Mouse (Mus musculus) neural tube, embryonic 10.5 days (tissue): Measurements from ENCODE around the gene Gpha2.
A peak's percentile ranks its signal among the peaks of the same experiment; 100 is the strongest.

Source experiments
- DNase-seq: peaks from one replicate; pipeline ENCODE4 v3.0.0-alpha.2; 2017; ENCODE audit warnings: low spot score; ENCODE audit errors: extremely low spot score

The Gpha2 gene

DNA sequence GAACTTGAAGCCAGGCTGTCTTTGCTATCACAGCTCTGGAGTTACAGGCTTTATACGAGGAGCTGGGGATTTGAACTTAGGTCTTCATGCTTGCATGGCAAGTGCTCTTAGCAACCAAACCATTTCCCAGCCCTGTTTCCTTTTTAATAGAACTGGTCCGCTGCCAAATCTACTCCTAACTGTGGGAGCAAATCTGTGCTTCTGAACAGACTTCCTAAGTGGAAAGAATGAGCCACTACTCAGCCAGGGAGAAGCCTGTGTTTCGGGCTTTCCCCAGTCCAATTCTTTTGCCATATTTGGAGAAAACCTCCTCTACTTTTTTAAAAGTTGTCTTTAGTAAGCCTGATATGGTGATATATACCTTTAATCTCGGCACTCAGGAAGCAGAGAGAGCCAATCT is 46.6 kb downstream of the Gpha2 start:
- DNase-seq, result no peak

DNA sequence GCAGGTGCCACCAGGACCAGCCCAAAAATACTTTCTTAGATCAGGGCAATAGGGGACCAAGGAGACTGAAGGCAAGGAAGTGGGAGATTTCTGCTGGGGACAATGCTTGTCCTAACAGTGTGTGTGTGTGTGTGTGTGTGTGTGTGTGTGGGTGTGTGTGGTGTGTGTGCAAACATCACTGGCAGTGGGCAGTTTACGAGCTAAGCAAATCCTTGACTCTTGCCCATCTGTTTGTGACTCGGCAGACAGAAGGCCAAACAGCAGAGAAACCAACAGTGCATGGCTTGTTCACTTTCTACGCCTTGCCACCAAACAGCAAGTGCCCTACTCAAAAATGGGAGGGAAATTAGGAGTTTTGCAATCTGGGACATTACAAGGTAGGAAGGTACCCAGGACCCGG is 47.4 kb downstream of the Gpha2 start:
- DNase-seq, result no peak

GRCm38 (mm10) chr19:6273998-6274608 is 47.9 kb downstream of the Gpha2 start:
- no peak for DNase-seq

DNA sequence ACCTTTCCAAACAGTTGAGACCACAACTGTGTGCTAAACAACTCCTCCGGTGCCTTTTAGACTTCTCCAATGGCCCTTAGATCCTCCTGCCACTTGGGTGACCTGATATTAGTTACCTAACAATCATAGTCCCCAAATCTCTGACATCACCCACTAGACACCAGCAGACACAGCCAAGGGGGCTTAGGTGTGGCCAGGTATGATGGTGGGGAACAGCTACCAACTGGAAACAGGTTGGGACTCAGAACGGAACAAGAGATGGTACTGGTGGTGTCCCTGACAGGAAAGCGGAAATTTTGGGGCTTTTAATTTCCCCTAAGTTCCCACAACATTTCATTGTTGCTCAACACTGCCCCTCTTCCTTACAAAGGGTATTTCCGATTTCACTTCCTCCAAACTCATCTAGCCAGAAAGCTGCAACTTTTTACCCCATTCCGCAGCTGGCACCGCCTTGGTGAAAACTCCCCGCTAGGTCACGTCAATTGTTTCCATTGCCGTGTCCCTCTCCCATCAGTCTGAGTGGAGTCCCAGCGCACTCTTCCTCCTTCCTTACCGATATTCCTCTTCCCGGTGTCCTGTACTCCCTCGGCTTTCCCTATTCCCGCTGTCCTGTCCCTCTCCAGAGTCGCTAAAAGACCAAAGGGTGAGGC is 49.7 kb downstream of the Gpha2 start:
- DNase-seq, result no peak

DNA sequence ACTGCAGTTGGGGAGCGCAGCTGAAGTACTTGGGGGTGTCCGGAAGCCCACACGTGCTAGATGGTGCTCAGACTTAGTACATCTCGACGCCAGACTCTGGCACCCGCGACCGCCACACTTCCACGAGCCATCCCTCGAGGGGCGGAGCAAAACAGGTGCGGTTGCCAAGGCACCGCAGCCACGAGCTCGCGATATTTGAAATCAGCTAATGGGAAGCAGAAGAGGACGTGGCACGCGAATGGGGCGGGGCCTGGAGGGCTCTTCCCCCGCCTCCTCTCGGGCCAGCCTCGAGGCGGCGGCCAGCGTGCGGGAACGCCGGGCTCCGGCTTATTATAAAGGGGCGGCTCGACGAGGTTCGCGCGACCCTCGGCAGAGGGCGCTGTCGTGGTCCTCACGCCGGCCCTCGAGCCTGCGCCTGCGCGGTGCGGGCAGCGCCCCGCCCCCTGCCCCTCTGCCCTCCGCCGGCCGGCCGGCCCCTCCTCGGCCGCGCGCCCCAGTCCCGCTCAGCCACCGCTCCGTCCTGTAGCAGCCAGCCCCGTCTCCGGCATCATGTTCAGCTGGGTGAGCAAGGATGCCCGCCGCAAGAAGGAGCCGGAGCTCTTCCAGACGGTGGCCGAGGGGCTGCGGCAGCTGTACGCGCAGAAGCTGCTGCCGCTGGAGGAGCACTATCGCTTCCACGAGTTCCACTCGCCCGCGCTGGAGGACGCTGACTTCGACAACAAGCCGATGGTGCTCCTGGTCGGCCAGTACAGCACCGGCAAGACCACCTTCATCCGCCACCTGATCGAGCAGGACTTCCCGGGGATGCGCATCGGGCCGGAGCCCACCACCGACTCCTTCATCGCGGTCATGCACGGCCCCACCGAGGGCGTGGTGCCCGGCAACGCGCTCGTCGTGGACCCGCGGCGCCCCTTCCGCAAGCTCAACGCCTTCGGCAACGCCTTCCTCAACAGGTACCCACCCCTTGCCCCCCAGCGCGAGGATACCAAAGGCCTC is 50.5 kb downstream of the Gpha2 start, which contains the start of gene Ehd1:
TSS of gene Ehd1 (plus strand) at position 300 of the 996 bp plus-strand sequence.
- DNase-seq, result peak; percentile 97
